Mouse (Mus musculus): Measurements from ENCODE around the gene Man1b1.

Man1b1 gene

DNA sequence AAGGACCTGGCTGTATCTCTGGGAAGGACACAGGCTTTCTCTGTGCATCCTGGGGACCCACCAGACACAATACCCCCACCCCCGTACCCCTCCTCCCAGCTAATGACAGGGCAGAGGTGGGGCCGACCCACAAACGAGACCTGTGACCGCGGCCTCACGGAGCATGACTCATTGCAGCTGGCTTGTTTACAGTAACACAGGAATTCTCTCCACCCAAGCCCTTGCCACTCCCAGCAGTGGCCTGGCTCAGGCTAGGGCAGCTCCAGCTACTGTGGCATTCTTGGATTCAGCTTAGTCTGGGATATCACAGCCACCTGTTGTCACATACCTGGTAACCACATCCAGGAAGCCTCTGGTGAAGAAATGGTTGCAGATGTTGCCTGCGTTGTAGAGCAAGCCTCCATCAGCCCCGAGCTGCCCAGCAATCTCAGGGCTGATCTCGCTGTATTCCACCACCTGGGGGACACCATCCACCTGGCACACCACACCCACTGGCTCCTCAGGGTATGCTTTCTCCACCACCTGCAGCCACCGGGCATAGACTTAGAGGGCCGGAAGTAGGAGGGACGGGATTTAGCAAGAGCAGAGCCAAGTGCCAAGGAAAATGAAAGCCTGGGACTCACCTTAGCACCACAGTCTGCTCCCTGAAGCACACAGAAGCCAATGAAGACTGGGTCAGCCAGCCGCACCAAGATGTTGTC lies 31.5 kb downstream of the Man1b1 start:
- no peak for DNase-seq (ENCODE audit: extremely low read depth, low read depth)

DNA sequence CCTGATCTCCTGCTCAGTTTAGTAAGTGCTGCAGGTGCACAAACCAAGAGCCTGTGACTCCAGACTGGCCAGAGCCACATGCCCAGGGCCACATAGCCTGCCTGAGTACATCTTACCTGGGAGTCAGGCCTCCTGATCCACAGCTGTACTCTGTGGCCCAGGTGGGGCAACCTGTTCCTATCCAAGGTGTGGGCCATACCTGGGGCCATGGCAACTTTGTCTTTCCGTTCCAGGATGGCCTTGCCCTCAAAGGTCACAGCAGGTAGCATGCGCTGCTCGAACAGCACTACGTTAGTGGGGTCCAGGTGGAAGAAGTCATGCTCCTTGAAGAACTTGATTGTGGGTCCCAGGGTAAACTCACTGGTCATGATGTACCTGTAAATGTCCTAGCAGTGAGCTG lies 32.2 kb downstream of the Man1b1 start:
- DNase-seq (ENCODE audit: extremely low read depth, low read depth), result no peak

DNA sequence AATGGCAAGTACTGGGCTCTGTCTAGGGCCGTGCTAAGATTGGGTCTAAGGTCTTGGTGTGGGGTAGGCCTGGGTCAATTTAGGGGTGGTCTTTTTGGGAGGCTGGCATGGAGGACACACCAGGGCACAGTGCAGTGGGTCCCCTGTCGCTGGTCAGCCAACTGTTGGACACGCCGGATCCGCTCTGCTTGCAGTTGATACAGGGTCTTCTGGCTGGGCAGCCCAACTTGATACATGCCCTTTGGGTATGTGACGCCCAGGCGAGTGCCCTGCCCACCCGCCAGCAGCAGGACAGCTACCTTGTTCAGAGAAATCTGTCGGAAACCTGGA lies 32.6 kb downstream of the Man1b1 start:
- no peak for DNase-seq (ENCODE audit: extremely low read depth, low read depth)

DNA sequence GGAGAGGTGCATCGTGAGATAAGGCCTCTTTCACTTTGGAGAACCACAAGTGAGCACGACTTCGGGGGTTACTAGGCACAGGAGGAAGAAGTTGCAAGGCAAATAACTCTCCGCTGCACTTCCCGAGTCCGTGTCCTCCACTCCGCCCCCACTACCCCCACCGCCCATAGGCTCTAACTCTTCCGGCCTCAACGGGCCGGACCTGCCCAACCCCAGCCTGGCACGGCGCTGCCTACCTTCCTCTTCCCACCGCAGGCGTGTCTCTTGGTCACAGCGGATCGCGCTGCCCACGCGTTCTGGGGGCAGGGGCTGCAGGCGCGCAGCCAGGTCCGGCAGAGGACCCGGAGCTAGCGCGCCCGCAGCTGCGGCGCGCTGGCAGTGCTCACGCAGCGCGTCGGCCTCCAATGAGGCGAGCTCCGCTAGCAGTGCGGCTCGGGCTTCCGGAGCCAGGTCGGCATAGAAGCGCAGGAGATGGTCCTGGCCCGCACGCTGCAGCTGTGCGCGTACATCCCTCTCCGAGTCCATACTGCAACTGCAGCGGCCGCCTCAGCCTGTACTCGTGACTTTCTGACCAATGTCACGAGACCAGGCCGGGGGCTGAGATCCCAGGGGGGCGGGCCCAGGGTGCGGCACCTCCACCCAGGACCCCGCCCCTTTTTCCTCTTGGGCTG lies 33.1 kb downstream of the Man1b1 start, which contains the start of gene Uap1l1:
Gene Uap1l1 (minus strand): TSS at position 592 of the 671 bp plus-strand sequence.
- DNase-seq (ENCODE audit: extremely low read depth, low read depth), result no peak

DNA sequence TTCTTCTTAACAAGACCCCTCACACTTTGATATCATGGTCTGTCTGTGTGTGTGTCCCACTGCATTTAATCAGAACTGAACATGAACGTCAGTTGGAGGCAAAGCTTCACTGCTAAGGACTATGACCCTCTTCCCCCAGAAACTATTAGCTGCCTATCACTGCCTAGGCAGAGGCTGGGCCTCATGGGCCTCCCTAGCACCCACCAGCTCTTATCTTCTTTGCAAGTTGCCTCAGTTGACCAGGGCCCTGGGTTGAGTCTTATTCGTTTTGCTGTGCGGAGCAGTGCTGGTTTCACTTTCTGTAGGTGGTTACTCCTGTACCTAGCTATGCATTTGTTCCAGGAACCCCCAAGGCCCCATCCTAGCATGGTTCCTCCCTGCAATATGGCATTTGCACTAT lies 37.9 kb downstream of the Man1b1 start:
- DNase-seq (ENCODE audit: extremely low read depth, low read depth), result no peak

DNA sequence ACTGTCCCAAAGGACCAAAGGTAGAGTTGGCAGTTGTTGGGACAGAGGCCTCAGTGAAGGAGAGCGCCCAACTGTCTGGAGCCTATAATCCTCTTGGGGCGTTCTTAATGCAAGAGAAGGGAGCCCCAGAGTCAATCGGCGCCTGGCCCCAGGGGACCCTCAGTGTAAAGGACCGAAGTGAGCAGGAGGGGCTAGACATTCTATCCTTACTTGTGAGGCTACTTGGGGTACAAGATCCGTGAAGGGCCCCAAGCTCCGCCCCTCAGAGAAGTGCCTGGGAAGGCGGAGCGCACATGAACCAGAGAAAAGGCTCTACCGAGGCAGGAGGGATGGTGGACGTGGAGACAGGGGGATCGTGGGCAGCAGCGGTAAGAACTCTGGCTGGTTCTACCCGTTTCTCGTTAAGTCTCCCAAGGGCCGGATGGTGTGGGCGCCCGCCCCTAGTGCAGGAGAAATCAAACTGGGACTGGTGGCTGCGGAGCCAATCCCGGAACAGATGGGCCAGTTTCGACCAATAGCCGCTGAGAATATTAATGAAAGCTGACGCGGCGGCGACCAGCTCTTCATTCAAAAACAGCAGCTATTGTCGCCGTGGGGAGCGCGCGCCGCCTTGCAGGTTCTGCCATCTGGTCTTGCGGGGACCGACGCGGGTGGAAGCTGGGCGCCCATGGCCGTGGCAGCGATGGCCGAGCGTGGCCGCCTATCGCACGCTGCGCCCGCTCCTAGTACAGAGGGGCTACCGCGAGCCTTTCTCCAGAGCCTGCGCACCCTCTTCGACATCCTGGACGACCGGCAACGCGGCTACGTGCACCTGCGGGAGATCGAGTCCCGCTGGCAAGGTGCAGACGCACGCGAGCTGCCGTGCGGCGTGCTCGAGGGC lies 39.9 kb downstream of the Man1b1 start, which contains the start of gene Sapcd2:
Gene Sapcd2 (plus strand): TSS at position 558 of the 880 bp plus-strand sequence.
- DNase-seq (ENCODE audit: extremely low read depth, low read depth), result peak; percentile 89

DNA sequence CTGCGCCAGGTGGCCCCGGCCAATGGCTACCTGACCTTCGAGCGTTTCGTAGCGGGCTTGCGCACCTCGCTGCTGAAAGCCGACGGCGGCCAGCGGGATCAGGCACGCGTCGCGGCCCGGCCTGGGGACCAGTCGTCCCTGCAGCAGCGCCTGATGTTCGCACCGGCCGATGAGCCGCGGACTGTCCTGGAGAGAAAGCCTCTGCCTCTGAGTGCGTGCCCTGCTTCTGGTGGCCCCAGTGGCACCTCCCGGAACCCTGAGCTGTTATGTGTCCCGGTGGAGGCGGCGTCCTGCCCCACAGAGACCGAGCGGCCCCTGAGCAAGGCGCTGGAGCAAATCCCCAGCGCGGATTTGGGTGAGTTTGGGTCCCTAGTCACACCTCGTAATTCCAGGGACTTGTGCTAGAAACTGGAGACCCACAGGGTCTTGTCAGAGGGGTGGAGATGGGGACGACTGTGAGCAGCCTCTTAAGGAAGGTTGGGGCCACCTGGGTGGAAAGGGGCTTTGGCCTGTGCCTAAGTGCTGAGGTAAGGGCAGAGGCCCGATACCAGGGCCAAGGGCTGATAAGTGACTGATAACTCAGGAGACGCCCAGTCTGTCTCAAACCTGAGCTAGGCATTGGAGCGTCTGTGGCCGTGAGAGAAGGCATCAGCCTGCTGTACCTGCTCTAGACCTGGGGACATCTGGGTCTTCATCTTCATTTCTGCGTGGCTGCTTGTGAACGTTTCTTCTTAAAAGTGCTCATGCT lies 40.7 kb downstream of the Man1b1 start:
- no peak for DNase-seq (ENCODE audit: extremely low read depth, low read depth)

DNA sequence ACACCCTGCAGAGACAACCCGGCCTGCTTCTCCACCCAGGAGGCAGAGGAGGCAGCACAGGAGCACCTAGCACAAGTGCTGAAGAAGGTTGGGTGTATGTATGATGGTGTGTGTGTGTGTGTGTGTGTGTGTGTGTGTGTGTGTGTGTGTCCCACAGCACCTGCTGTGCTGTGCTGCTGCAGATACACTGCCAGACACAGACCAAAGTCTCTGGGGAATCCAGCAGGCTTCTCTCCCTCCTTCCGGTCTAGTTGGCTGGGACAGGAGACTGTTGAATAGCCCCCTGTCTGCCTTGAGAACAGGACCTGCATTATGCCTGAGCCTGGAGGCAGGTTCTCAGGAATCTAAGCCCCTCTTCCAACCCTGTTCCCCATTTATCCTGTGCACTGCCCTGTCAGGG lies 41.3 kb downstream of the Man1b1 start:
- no peak for DNase-seq (ENCODE audit: extremely low read depth, low read depth)

DNA sequence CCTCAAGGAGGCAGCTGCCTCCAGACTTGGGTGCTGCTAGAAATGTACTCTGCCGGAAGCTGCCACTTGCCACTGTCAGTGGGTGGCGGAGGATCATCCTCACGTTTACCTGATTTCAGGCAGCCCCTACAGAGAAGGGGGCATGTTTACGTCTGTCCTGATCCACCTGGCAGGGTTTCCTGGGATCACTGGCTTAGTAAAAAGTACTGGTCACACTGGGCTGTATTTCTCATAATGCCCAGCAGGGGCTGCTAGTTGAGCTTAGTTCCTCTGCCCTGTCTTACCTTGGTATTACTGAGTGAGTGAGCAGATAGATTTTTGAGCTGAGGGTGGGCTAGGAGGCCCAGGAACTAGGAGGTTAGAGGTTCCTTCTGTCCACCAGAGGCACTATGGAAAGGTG lies 44.5 kb downstream of the Man1b1 start:
- no peak for DNase-seq (ENCODE audit: extremely low read depth, low read depth)

DNA sequence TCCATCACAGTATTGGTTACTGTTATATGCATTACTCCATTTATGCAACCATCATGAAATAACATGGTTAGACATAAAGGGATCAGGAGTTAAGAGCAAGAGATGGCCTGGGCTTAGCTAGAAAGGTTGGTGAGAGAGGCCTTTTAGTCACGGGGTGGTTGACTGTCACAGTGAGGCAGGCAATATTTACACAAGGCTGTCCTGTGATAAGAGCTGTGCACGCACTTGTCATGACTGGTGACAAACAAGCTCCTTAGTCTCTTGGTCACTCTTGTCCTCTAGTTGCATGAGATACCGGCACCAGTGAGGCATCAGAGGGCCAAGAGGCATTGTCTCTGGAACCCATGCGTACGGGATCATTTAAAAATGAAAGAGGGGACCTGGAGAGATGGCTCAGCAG lies 52.4 kb downstream of the Man1b1 start:
- DNase-seq (ENCODE audit: extremely low read depth, low read depth), result no peak

DNA sequence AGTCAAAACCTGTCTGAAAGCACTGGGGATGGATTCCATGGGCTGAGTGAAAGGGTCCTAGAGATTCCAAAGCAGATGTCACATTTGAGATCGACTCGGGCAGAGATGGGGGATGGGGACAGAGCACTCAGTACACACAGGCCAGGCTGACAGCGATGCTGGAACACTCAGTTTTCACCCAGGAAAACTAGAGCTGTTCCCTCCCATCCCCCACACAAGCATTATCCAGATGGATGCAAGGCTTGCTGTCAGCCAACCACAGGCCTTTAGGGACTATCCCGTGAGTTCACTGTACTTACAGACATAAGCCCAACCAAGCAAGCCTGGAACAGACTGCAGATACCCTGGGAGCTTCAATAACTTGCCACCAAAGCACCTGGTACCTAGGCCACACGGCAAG lies 59.1 kb downstream of the Man1b1 start:
- no peak for DNase-seq (ENCODE audit: extremely low read depth, low read depth)

DNA sequence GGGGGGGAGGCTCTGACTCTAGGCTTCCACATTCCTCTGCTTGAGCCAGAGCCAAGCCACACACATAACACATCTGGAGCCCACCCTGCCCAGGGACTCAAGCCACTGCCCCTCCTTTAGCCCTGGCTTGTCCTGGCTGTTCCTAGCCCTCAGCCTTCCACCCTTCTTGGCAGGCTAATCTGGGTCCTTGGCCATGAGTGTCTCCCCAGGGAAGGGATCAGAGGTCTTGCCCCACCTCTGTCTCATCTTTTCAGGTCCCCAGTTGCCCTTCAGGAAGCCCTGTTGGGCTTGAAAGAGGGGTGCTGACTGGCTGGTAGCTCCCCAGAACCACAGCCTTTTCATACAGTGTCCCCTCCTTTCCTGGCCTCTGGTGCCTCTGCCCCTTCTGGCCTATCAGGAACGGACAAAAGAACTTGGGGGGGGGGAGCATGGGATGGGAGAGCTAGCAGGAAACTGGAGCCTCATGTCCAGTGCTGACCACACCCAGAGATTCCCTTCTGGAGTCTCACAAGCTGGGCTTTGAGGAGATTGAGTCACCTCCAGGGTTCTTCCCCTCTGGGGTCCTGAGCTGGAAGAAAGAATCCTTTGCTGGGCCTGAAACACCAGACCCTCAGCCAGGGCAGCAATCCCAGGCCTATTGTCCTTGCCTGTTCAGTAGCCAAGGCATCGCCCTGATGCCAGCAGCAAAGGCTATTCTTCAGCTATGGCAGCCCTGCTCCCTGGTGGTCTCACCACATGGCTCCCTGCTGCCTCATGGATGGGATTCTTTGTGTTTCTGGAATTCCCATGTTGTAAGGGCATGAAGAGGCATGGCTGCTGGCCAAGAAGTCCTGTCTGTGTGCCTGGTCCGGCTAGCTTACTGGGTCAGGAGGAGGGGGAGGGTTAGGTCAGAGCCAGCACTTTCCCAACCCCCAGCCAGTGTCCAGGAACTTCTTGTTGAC lies 62.4 kb downstream of the Man1b1 start:
- no peak for DNase-seq (ENCODE audit: extremely low read depth, low read depth)

DNA sequence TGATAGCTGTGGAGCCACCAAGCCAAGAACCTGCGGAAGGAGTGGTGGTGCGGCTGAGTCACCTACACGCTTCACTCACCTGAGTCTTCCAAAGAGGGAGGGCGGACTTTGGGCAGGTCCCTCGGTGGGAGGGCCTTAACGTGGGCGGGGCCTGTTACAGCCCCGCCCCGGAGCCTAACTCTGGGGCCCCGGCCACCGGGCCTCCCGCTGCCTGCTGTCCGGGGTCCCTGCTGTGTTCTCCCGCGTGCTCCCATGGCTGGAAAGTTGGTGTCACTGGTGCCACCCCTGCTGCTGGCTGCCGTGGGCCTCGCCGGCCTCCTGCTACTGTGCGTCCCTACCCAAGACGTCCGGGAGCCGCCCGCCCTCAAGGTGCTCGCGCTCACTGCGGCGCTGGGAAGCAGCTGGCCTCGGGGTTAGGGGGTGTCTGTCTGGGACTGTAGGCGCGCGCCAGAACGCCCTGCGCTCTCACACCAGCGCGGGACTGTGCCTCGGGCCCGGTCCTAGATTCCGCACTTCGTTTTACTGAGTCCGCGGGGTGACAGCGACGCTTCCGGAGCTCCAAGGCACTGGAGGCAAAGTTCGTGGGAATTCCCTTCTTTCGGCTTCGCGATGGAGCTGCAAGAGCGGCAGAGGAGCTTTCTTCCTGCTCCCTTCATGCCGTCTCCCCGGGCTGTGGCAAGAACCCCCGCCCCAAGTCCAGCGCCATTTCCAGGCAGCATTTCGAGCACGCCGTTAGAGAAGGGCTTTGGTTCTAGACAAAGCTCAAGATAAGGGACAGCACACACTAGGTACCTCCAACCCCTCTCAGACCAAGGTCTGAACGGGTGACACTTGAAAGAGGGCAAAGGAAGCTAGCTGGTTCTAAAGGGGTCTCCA lies 63.8 kb downstream of the Man1b1 start, which contains the start of gene Entpd2:
Gene Entpd2 (plus strand): TSS at position 154 of the 876 bp plus-strand sequence.
- DNase-seq (ENCODE audit: extremely low read depth, low read depth), result no peak

DNA sequence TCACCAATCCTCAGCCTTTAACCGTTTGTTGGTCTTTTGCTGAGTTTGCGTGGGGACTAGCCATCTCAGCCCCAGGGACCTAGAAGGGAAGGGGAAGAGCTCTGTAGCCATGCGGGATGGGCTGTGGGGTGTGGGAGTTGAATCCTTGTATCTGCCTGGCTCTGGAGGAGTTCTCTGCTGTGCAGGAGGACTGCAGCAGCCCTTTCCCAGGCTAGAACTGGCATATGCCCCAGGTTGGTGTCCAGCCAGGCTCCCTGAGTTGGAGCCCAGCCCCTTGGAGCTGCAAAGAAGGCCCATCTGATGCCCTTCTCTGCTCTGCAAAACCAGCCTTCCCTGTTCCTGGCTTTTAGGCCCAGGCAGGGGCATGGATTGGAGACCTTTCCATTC lies 64.5 kb downstream of the Man1b1 start:
- DNase-seq (ENCODE audit: extremely low read depth, low read depth), result no peak

DNA sequence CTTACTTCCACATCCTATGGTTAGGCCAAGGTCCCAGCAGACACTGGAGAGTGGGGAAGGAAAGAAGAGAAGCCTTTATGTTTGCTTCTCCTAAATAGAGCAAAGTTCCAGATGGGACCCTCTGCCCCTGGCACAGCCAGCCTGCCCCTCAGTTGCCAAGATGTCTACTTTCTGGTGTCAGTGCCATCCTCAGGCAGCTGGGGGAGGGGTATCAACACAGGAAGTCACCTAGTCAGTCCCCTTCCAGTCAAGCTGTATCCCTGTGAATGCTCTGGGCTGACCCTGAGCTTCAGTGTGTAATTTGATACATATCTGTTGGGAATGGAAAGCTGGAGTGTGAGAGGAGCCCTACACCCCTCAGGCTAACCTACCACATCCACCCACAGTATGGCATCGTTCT lies 64.9 kb downstream of the Man1b1 start:
- no peak for DNase-seq (ENCODE audit: extremely low read depth, low read depth)

DNA sequence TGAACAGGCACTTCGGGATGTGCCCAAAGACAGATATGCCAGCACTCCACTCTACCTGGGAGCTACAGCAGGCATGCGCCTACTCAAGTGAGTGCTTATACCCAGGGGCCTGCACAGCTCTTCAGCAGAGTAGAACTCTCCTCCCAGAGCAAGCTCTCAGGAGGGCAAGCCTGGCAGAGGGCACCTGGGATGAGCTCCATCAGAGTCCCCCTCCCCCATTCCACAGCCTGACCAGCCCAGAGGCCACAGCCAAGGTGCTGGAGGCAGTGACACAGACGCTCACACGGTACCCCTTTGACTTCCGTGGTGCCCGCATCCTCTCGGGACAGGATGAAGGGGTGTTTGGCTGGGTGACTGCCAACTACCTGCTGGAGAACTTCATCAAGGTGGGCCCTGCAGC lies 65.9 kb downstream of the Man1b1 start:
- no peak for DNase-seq (ENCODE audit: extremely low read depth, low read depth)

DNA sequence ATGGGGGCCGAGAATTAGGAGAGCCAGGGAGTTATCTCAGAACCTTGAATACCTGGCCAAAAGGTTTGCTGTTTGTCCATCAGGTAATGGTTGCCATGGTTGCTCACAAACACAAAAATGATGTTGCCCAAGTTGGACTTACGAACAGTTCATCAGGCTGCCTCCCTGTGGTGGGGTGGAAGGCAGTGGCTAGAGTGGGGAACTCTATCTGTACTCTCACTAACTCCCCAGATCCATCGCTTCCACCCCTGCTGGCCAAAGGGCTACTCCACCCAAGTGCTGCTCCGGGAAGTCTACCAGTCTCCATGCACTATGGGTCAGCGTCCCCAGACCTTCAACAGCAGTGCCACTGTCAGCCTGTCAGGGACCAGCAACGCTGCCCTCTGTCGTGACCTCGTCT lies 66.9 kb downstream of the Man1b1 start, which contains the start of gene Npdc1:
Gene Npdc1 (plus strand): TSS at position 301 of the 400 bp plus-strand sequence.
- no peak for DNase-seq (ENCODE audit: extremely low read depth, low read depth)

DNA sequence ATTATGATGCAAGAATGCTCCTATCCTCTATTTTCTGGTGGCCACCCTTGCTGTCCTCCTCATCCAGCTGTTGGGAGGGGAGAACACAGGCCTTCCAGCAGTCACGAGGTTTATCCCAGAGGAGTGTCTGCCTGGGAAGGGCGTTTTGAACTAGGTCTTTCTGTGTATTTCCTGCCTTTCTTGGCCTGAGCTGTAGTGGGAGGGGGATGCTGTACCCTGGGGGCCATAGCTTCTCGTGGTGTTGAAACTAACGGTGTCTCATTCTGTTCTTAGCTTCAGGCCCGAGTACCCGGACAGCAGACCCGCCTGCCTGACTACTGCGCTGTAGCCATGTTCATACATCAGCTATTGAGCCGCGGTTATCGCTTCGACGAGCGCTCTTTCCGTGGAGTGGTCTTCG lies 68.2 kb downstream of the Man1b1 start:
- no peak for DNase-seq (ENCODE audit: extremely low read depth, low read depth)

DNA sequence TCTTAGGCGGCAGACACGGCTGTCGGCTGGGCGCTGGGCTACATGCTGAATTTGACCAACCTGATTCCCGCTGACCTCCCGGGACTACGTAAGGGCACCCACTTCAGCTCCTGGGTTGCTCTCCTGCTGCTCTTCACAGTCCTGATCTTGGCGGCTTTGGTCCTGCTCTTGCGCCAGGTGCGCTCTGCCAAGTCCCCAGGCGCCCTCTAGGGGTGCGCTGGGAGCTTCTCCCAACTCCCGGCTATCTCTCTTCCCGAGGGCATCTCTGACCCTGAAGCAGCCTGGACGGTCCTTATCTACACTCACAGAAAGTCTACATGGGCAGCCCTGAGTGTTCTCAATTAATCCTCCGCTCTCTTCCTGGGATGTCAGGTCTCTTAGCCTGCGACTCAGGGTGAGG lies 68.6 kb downstream of the Man1b1 start:
- no peak for DNase-seq (ENCODE audit: extremely low read depth, low read depth)

Data from MEL-GATA-1-ER (cell line).